Mouse (Mus musculus) gastrocnemius, postnatal 25 days (tissue): ENCODE results near the gene Macrod2. TPM values are rescaled to one million over a fixed set of nuclear protein-coding genes. Genes with fewer than 3 reads are reported as not detected.

Source experiments
- DNase-seq: peaks from one replicate; pipeline ENCODE4 v3.0.0; 2022
- total RNA-seq, 2 experiments: library from RNA; stranded (reverse); gene quantifications; 1 replicate in 1 of 2; 2 replicates in 1 of 2; pipeline ENCODE4 v1.2.3; 2021

The Macrod2 gene
- total RNA-seq, 2 experiments from 2014 or later = 12.7 to 17.0 TPM

GRCm38 (mm10) chr2:141057455-141057833, 662.3 kb downstream of the Macrod2 start:
- no peak for DNase-seq

GRCm38 (mm10) chr2:141073981-141074855, 679.1 kb downstream of the Macrod2 start:
- DNase-seq = no peak

- DNase-seq = no peak
These were observed 683.1 kb downstream of the Macrod2 start for GRCm38 (mm10) chr2:141078221-141078620.

- DNase-seq = no peak
These were observed 696.2 kb downstream of the Macrod2 start for GRCm38 (mm10) chr2:141091320-141091719.

DNA sequence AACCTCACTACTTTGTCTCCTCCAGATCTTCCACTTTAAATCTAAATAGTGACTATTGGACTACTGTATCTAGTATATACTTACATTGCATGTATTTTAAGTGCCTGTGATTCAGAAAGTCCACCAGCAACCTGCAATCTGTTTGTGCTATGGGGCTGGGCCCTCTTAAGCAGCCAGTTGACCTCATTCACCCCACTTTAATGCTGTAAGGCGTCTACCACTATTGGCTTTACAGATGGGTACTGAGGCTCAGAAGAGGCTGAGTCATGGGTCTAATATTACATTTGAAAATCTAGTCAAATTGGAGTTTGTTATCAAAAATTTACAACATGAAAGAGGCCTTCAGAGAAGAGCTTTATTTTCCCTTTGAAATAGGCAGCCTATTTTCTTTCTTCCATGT, 722.5 kb downstream of the Macrod2 start:
- DNase-seq = no peak

GRCm38 (mm10) chr2:141123875-141124274, 728.8 kb downstream of the Macrod2 start:
- no peak for DNase-seq

DNA sequence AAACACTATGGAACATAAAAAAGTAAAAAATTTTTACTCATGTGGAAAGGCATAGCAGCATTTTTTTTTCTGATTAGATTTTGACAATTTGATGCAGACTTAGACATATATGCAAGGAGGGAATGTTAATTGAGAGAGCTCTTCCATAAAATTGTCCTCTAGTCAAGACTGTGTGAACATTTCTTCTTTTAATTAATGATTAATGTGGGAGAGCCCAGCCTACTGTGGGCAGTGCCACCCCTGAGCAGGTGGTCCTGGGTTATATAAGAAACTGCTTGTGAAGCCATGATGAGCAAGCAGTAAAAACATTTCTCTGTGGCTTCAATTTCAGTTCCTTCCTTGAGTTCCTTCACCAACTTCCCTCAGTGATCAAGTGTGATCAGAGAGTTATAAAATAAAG, 730.5 kb downstream of the Macrod2 start:
- DNase-seq = no peak

GRCm38 (mm10) chr2:141142266-141142665, 747.2 kb downstream of the Macrod2 start:
- DNase-seq = no peak

- no peak for DNase-seq
These were observed 757.1 kb downstream of the Macrod2 start for GRCm38 (mm10) chr2:141152011-141152772.

DNA sequence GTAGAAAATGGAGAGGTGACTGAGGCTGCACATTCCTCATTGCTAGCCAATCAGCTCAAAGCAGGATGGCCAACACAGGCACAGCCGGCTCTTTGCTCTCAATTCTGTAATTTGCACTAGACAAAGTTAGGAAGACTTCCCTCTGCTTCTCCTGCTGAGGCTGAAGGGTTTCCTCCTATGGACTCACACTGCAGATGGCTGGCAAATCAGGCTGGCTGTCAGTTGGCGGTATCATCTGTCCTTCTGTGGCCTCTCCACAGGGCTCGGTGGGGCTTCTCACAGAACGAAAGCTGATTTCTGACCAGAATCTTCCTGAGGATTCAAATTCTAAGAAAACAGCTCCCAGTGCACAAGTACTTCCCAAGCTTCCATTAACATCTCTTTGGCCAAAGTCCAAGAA, 760.9 kb downstream of the Macrod2 start:
- DNase-seq = no peak

GRCm38 (mm10) chr2:141156979-141157593, 762.0 kb downstream of the Macrod2 start:
- no peak for DNase-seq

DNA sequence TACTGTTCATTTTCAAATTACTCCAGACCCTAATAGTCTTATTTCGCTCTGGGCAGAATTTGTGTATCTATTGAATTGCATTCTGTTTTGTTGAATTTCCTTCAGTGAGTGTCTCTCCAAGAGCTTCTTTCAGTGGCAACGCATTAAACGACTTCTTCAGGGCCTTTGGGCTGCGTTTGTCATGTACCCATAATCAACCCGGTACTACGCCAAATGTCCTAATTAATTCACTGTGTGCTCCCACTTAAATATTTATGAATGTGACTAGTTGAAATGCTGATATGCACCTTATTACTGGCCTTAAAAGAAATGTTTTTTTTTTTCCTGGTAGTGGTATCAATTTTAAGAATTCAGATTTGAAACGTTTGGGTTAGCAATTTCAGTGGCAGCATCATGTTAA, 763.1 kb downstream of the Macrod2 start:
- no peak for DNase-seq

DNA sequence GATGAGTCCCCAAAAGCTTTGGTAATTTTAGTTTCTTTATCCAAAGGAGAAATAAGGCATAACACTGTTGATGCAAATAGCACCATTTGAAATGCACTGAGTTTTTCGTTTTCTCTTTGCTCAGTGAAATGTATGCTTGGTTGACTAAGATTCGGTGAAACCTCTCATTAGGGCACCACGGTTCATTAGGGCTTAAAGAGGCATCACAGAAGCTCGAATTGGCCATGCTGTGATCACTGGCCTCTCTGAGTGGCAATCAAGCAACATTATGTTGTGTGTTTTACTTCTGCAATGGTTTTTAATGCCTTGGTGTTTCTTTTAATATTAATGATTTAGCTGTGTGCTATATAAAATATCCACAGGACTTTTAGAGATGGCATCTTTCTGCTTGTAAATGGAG, 768.8 kb downstream of the Macrod2 start:
- DNase-seq = no peak

GRCm38 (mm10) chr2:141169586-141169985, 774.5 kb downstream of the Macrod2 start:
- DNase-seq = no peak

- no peak for DNase-seq
These were observed 778.1 kb downstream of the Macrod2 start for GRCm38 (mm10) chr2:141173167-141173566.

DNA sequence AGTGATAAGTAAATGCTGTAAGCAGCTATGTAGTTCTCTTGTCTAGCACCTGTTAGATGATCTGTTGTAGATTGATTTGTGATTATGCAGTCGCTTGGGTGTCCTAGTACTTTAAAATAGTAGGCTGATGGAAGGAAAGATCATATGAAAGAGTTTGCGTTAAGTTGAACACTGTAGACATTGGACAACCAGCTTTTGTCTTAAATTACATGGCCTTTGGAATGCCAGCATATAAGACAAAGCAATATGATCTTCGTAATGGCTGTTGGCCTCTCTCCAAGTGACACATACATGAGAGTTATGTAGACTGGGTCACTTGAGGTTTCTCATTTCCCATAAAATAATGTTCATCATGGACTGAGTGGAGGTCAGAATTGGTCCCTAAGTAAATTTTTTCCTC, 778.5 kb downstream of the Macrod2 start:
- no peak for DNase-seq

DNA sequence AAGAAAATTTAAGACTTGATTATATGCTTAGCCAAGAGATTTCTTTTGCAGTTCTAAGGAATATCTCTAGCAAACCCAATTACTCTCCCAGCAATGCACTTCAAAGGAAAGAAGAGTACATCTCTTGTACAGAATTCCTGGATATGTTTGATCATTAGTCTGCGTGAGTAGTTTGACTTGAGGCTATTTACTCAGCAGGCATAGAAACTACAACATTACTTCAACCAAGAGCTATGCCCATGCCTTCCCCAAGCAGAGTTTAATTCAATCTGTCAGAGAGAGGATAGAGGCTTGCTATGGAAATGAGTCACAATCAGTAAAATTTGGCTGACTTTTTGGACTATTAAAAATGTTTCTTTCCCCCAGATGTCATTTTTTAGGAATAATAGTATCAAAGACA, 785.5 kb downstream of the Macrod2 start:
- no peak for DNase-seq

GRCm38 (mm10) chr2:141182034-141182759, 787.1 kb downstream of the Macrod2 start:
- no peak for DNase-seq

DNA sequence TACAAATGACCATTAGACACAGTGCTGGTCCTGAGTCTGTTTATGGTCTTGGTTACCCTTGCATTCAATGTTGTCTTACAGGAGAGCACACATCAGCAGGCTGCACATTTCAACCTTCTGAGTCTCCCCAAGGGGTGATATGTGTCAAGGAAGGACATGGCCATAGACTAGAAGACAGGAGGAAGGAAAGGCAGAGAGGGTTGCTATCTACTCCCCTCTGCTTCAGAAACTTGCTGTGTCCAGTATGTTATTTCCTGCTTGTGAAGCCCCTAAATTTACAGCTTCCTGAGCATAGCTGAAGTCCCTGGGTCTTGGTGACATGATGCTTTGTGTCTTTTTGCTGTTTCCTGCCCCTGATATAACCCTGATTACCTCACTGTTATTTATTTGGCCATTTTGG, 799.4 kb downstream of the Macrod2 start:
- no peak for DNase-seq

DNA sequence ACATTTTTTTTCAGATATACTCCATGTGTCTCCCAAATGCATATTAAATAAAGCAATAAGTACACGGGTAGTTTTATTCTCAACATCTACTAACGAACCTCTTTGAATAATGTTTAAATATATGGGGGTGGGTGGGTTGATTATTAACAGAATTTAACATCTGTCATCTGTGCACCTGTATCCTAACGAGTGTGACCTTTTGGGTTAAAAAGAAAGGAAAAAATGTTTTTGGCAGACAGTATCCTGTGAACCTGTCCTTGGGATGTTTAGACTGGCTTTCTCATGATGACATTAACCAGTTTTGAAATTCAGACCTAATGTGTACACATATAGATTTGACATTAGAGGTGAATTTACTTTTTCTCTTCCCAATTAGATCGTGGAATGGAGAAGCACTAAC, 805.4 kb downstream of the Macrod2 start:
- no peak for DNase-seq

DNA sequence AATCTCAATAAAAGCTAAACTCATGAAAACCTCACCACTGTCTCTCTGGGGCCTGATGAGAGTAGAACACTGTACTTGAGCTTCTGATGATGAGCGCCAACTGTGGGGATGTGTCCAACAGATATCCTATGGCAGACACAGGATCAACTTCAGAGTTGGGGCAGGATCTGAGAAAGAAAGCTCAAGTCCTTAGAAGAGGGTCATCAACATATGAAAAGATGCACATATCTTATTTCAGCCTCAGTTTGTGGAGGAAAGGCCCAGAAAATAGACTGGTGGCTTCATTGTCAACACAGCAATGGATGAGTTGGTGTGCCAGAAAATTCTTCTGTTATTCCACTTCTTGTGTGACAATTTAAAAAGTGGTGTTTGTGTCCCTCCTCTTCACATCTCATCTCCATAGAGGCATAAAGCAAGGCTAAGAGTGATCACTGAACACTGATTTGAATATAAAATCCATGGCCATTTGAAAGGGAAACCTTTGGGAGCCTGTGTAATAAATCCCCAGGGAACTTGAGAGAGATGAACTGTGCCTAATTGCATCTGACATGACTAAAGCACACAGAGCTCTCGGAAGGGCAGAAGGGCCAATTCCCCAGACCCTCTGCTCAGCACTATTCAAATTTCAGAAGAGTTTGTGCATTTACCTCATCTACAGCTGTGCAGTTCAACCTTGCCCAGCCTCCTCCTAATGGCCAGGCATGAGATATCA, 806.4 kb downstream of the Macrod2 start:
- no peak for DNase-seq

DNA sequence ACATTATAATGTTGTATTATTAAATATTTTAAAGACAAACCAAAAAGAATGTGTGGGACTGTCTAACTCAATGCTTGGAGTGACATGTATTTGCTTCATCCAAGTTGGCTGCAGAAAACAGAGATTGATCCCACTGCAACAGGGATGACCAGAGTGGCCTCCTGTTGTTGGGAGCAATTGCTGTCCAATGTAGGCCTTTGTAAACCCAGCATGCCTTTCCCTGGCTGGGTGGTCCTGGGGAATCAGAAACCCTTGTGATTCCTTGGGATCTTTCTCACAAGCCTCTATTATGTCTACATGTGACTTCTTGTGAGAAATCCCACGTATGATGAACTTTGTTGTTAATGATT, 806.9 kb downstream of the Macrod2 start:
- no peak for DNase-seq
